ENCODE assay signal across 21 mouse cellular contexts in the genomic region with DNA sequence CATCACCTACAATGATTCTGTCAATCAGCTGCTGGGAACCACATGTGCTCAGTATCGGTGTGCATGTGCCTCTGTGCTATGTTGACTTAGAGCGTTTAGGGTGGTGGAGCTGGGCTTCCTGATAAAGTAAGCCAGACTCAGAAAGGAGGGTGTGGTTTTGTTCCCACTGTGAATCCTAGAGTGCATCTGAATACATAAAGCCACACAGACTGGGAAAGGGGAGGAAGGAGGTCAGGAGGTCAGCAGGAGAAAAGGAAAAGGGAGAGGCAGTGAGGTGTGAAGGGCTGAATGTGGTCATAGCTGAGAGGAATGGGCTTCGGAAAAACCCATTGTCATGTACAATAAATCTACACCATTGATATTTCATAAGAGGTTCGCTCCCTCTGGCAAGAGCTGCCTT.
"Had no signal": no experiment of that assay in that cellular context is flagged by ENCODE, and none has a peak within 500 bp of the region (broad histone marks: within the 10 kb centered on the region; RNA-seq: fewer than 3 reads in every experiment).

No protein-coding gene starts in this region.

- ATAC-seq: liver, postnatal 0 days; lung, postnatal 0 days; midbrain, embryonic 13.5 days; midbrain, embryonic 15.5 days had no signal

- H3K27me3 ChIP-seq: liver, embryonic 13.5 days; liver, embryonic 15.5 days; lung, embryonic 15.5 days; midbrain, embryonic 13.5 days; midbrain, embryonic 15.5 days; neural tube, embryonic 13.5 days; neural tube, embryonic 15.5 days; stomach, embryonic 15.5 days had no signal

- H3K36me3 ChIP-seq: liver, embryonic 13.5 days; liver, embryonic 15.5 days; lung, embryonic 15.5 days; midbrain, embryonic 10.5 days; midbrain, embryonic 13.5 days; midbrain, embryonic 15.5 days; neural tube, embryonic 13.5 days; neural tube, embryonic 15.5 days; stomach, embryonic 15.5 days had no signal

- H3K27ac ChIP-seq: liver, embryonic 13.5 days; liver, embryonic 15.5 days; lung, embryonic 15.5 days; midbrain, embryonic 10.5 days; midbrain, embryonic 13.5 days; midbrain, embryonic 15.5 days; neural tube, embryonic 13.5 days; neural tube, embryonic 15.5 days; stomach, embryonic 15.5 days; stomach, postnatal 0 days had no signal

- H3K4me2 ChIP-seq: liver, embryonic 11.5 days; liver, embryonic 13.5 days; liver, embryonic 15.5 days; lung, embryonic 15.5 days; midbrain, embryonic 13.5 days; midbrain, embryonic 15.5 days; neural tube, embryonic 13.5 days; neural tube, embryonic 15.5 days; stomach, embryonic 15.5 days had no signal

- DNase-seq: liver, embryonic 13.5 days; liver, postnatal 0 days; lung, adult 2 months; lung, postnatal 14 days; lung, postnatal 36 days; right cerebral cortex, postnatal 14 days; thymus, adult 2 months; thymus, postnatal 14 days; thymus, postnatal 36 days had no signal

- H3K4me1 ChIP-seq: liver, embryonic 13.5 days; liver, embryonic 15.5 days; lung, embryonic 15.5 days; stomach, embryonic 15.5 days had no signal

- H3K4me3 ChIP-seq: liver, embryonic 13.5 days; liver, embryonic 15.5 days; lung, embryonic 15.5 days; midbrain, embryonic 10.5 days; midbrain, embryonic 13.5 days; midbrain, embryonic 15.5 days; myocyte; neural tube, embryonic 13.5 days; neural tube, embryonic 15.5 days; stomach, embryonic 15.5 days had no signal

- H3K9ac ChIP-seq: liver, embryonic 13.5 days; liver, embryonic 15.5 days; liver, postnatal 0 days; lung, embryonic 15.5 days; midbrain, embryonic 13.5 days; midbrain, embryonic 15.5 days; neural tube, embryonic 13.5 days; neural tube, embryonic 15.5 days; stomach, embryonic 15.5 days had no signal

- H3K9me3 ChIP-seq: liver, embryonic 15.5 days; lung, embryonic 15.5 days; midbrain, embryonic 10.5 days; midbrain, embryonic 15.5 days; neural tube, embryonic 15.5 days; stomach, embryonic 15.5 days had no signal
